Mouse (Mus musculus) neural tube, embryonic 13.5 days (tissue): ENCODE data around the gene Dnm2. TPM values are rescaled to one million over a fixed set of nuclear protein-coding genes. Genes with fewer than 3 reads are reported as not detected.

Source experiments
- ATAC-seq: fragments of 200-750 bp; cut with Nextera tagmentation; 2 replicates; pipeline ENCODE4 v1.8.0; 2017; ENCODE audit warnings: low read depth, mild to moderate bottlenecking, moderate TSS enrichment, moderate library complexity
- H3K27ac ChIP-seq: fragments of 300-500 bp; sonication (generic); replicated peaks from 2 replicates; pipeline ENCODE4 v1.5.1; 2015; ENCODE audit warnings: moderate library complexity, mild to moderate bottlenecking, inconsistent platforms
- H3K27me3 ChIP-seq: fragments of 300-500 bp; sonication (generic); 2 replicates; pipeline ENCODE4 v1.6.1; 2015; ENCODE audit warnings: mild to moderate bottlenecking, inconsistent platforms
- H3K36me3 ChIP-seq: fragments of 300-500 bp; sonication (generic); 2 replicates; pipeline ENCODE4 v1.6.1; 2015; ENCODE audit warnings: mild to moderate bottlenecking, inconsistent platforms
- H3K4me1 ChIP-seq: fragments of 300-500 bp; sonication (generic); replicated peaks from 2 replicates; pipeline ENCODE4 v1.6.1; 2015; ENCODE audit warnings: inconsistent platforms
- H3K4me2 ChIP-seq: fragments of 300-500 bp; sonication (generic); 2 replicates; pipeline ENCODE4 v1.6.1; 2015; ENCODE audit warnings: inconsistent platforms, mild to moderate bottlenecking, moderate library complexity
- H3K4me3 ChIP-seq: fragments of 300-500 bp; sonication (generic); 2 replicates; pipeline ENCODE4 v1.5.1; 2015; ENCODE audit warnings: mild to moderate bottlenecking, inconsistent platforms
- H3K9ac ChIP-seq: fragments of 300-500 bp; sonication (generic); 2 replicates; pipeline ENCODE4 v1.6.1; 2015; ENCODE audit warnings: moderate library complexity, mild to moderate bottlenecking, inconsistent platforms
- H3K9me3 ChIP-seq: fragments of 300-500 bp; sonication (generic); 2 replicates; pipeline ENCODE4 v1.6.1; 2016; ENCODE audit warnings: inconsistent platforms
- WGBS: fragments of 180-500 bp; shearing (Covaris S2); methylation state at CpG from one replicate; pipeline ENCODE4 v1.1.7; 2015; 5-methylcytosine and 5-hydroxymethylcytosine counted together
- polyA plus RNA-seq: library from polyadenylated mRNA; unstranded; fragments of >200 nt; fragmentation: Nextera tagmentation; extraction: Ambion mirVana; gene quantifications from 2 replicates; pipeline ENCODE4 v1.2.1, GENCODE M21; 2015

Dnm2 gene
- polyA plus RNA-seq, 1 experiment from 2014 or later: 65.0 TPM

- peaks cover 14% of the 10 kb centered on the region for H3K4me1 ChIP-seq
- WGBS: 94% methylated on average over 2 of the region's 2 CpGs
These were observed 25.0 kb downstream of the Dnm2 start for GRCm38 (mm10) chr9:21449710-21450109.

GRCm38 (mm10) chr9:21450270-21450669 lies 25.6 kb downstream of the Dnm2 start:
- no peak for ATAC-seq
- Histone ChIP-seq H3K27me3 (no peaks in the 10 kb centered on the region), H3K9ac (no peak overlapping the region), H3K4me1 (peaks cover 14% of the 10 kb centered on the region), H3K9me3 (no peaks in the 10 kb centered on the region), H3K4me2 (no peak overlapping the region), H3K36me3 (peaks cover 3% of the 10 kb centered on the region), H3K4me3 (no peak overlapping the region), H3K27ac (no peak overlapping the region)
- WGBS: 87% methylated on average over 3 of the region's 3 CpGs

More at GRCm38 (mm10) chr9:21449710-21450109, 25.0 kb downstream of the Dnm2 start:
- Histone ChIP-seq H3K36me3 (peaks cover 8% of the 10 kb centered on the region), H3K9me3 (no peaks in the 10 kb centered on the region), H3K9ac (no peak overlapping the region), H3K27me3 (no peaks in the 10 kb centered on the region), H3K4me3 (no peak overlapping the region), H3K4me2 (no peak overlapping the region), H3K27ac (no peak overlapping the region)
- no peak for ATAC-seq

GRCm38 (mm10) chr9:21451391-21451790 lies 26.7 kb downstream of the Dnm2 start:
- Histone ChIP-seq H3K9me3 (no peaks in the 10 kb centered on the region), H3K27me3 (no peaks in the 10 kb centered on the region), H3K4me1 (peaks cover 14% of the 10 kb centered on the region), H3K36me3 (no peaks in the 10 kb centered on the region), H3K4me2 (no peak overlapping the region), H3K27ac (no peak overlapping the region; the same call in 1 of the 2 replicates), H3K4me3 (no peak overlapping the region), H3K9ac (no peak overlapping the region)
- no peak for ATAC-seq
- WGBS: 94% methylated on average over 8 of the region's 8 CpGs

GRCm38 (mm10) chr9:21451870-21452269 lies 27.2 kb downstream of the Dnm2 start:
- 87% methylated on average over 8 of the region's 8 CpGs for WGBS
- H3K36me3 ChIP-seq: no peaks in the 10 kb centered on the region
- H3K27me3 ChIP-seq: no peaks in the 10 kb centered on the region
- no peak overlapping the region for H3K4me3 ChIP-seq
- H3K9ac ChIP-seq: 0 out of 2 replicates have a peak overlapping the region, but pooled peaks have one; percentile 17
- H3K4me1 ChIP-seq: peaks cover 14% of the 10 kb centered on the region
- H3K4me2 ChIP-seq: no peak overlapping the region
- no peaks in the 10 kb centered on the region for H3K9me3 ChIP-seq
- ATAC-seq: no peak
- H3K27ac ChIP-seq: no peak overlapping the region; the same call in 1 of the 2 replicates

GRCm38 (mm10) chr9:21453003-21453402 lies 28.3 kb downstream of the Dnm2 start:
- no peak overlapping the region for H3K4me3 ChIP-seq
- H3K4me2 ChIP-seq: no peak overlapping the region
- H3K4me1 ChIP-seq: peaks cover 14% of the 10 kb centered on the region
- no peaks in the 10 kb centered on the region for H3K36me3 ChIP-seq
- H3K27me3 ChIP-seq: no peaks in the 10 kb centered on the region
- ATAC-seq: no peak
- H3K9ac ChIP-seq: no peak overlapping the region
- H3K27ac ChIP-seq: no peak overlapping the region
- WGBS: 94% methylated on average over 7 of the region's 7 CpGs
- no peaks in the 10 kb centered on the region for H3K9me3 ChIP-seq

GRCm38 (mm10) chr9:21453459-21453858 lies 28.8 kb downstream of the Dnm2 start:
- Histone ChIP-seq H3K4me1 (peaks cover 14% of the 10 kb centered on the region), H3K9ac (no peak overlapping the region), H3K27me3 (no peaks in the 10 kb centered on the region), H3K36me3 (0 out of 2 replicates have a peak, but pooled peaks cover 3% of the 10 kb centered on the region), H3K27ac (no peak overlapping the region), H3K4me3 (no peak overlapping the region), H3K4me2 (no peak overlapping the region), H3K9me3 (no peaks in the 10 kb centered on the region)
- no peak for ATAC-seq
- WGBS: 86% methylated on average over 2 of the region's 2 CpGs

- no peak overlapping the region for H3K4me2 ChIP-seq
- WGBS: 78% methylated on average over 4 of the region's 4 CpGs
- H3K27ac ChIP-seq: no peak overlapping the region
- H3K36me3 ChIP-seq: peaks cover 14% of the 10 kb centered on the region; the same call in 1 of the 2 replicates
- ATAC-seq: no peak
- no peak overlapping the region for H3K4me3 ChIP-seq
- no peaks in the 10 kb centered on the region for H3K27me3 ChIP-seq
- no peak overlapping the region for H3K9ac ChIP-seq
- no peaks in the 10 kb centered on the region for H3K9me3 ChIP-seq
- peaks cover 14% of the 10 kb centered on the region for H3K4me1 ChIP-seq
These were observed 29.8 kb downstream of the Dnm2 start for GRCm38 (mm10) chr9:21454556-21454955.

- H3K36me3 ChIP-seq: peaks cover 21% of the 10 kb centered on the region
- no peaks in the 10 kb centered on the region for H3K27me3 ChIP-seq
- no peak overlapping the region for H3K27ac ChIP-seq
- no peak for ATAC-seq
- H3K4me2 ChIP-seq: no peak overlapping the region
- no peak overlapping the region for H3K4me3 ChIP-seq
- H3K9ac ChIP-seq: no peak overlapping the region
- no peaks in the 10 kb centered on the region for H3K9me3 ChIP-seq
- H3K4me1 ChIP-seq: peaks cover 14% of the 10 kb centered on the region
- WGBS: 55% methylated on average over 4 of the region's 4 CpGs
These were observed 30.5 kb downstream of the Dnm2 start for GRCm38 (mm10) chr9:21455103-21455770.

- no peak for ATAC-seq
- Histone ChIP-seq H3K4me3 (no peak overlapping the region), H3K9ac (no peak overlapping the region), H3K4me1 (peaks cover 14% of the 10 kb centered on the region), H3K27me3 (no peaks in the 10 kb centered on the region), H3K27ac (no peak overlapping the region), H3K4me2 (no peak overlapping the region), H3K9me3 (no peaks in the 10 kb centered on the region), H3K36me3 (peaks cover 30% of the 10 kb centered on the region)
- 83% methylated on average over 7 of the region's 7 CpGs for WGBS
These were observed 31.7 kb downstream of the Dnm2 start for GRCm38 (mm10) chr9:21456246-21456929.

GRCm38 (mm10) chr9:21456930-21457634 lies 32.4 kb downstream of the Dnm2 start:
- no peaks in the 10 kb centered on the region for H3K9me3 ChIP-seq
- ATAC-seq: no peak
- H3K36me3 ChIP-seq: peaks cover 30% of the 10 kb centered on the region
- 86% methylated on average over 10 of the region's 10 CpGs for WGBS
- H3K9ac ChIP-seq: no peak overlapping the region
- H3K4me3 ChIP-seq: no peak overlapping the region
- no peaks in the 10 kb centered on the region for H3K27me3 ChIP-seq
- peaks cover 10% of the 10 kb centered on the region for H3K4me1 ChIP-seq
- H3K4me2 ChIP-seq: no peak overlapping the region
- no peak overlapping the region for H3K27ac ChIP-seq

GRCm38 (mm10) chr9:21458821-21459220 lies 34.1 kb downstream of the Dnm2 start:
- 0 out of 2 replicates have a peak, but pooled peaks cover 9% of the 10 kb centered on the region for H3K4me1 ChIP-seq
- H3K9ac ChIP-seq: no peak overlapping the region
- peaks cover 30% of the 10 kb centered on the region for H3K36me3 ChIP-seq
- H3K27me3 ChIP-seq: no peaks in the 10 kb centered on the region
- WGBS: 88% methylated on average over 3 of the region's 3 CpGs
- no peaks in the 10 kb centered on the region for H3K9me3 ChIP-seq
- no peak overlapping the region for H3K4me2 ChIP-seq
- no peak overlapping the region for H3K27ac ChIP-seq
- ATAC-seq: no peak
- no peak overlapping the region for H3K4me3 ChIP-seq

- no peaks in the 10 kb centered on the region for H3K27me3 ChIP-seq
- ATAC-seq: no peak
- no peaks in the 10 kb centered on the region for H3K9me3 ChIP-seq
- no peak overlapping the region for H3K4me3 ChIP-seq
- H3K36me3 ChIP-seq: peaks cover 41% of the 10 kb centered on the region
- 0 out of 2 replicates have a peak, but pooled peaks cover 9% of the 10 kb centered on the region for H3K4me1 ChIP-seq
- WGBS: 91% methylated on average over 3 of the region's 3 CpGs
- no peak overlapping the region for H3K9ac ChIP-seq
- H3K27ac ChIP-seq: no peak overlapping the region
- no peak overlapping the region for H3K4me2 ChIP-seq
These were observed 35.8 kb downstream of the Dnm2 start for GRCm38 (mm10) chr9:21460400-21460940.
